Mouse (Mus musculus) heart, postnatal 36 days (tissue): ENCODE data around the gene Fsd1. TPM values are rescaled to one million over a fixed set of nuclear protein-coding genes. Genes with fewer than 3 reads are reported as not detected.

Experiments
- DNase-seq, 2 experiments: peaks; one replicate each; pipeline ENCODE4 v3.0.0; 2021 to 2022
- intact Hi-C: fragments of 180-260 bp; cut with DNase I; formaldehyde crosslinking; loops from one replicate; pipeline ENCODE4 v1.15.1; 2025
- total RNA-seq, 2 experiments: library from RNA; stranded (reverse); gene quantifications; 2 replicates each; pipeline ENCODE4 v1.2.3; 2021

The Fsd1 gene
- total RNA-seq, 2 experiments from 2014 or later, result not detected

DNA sequence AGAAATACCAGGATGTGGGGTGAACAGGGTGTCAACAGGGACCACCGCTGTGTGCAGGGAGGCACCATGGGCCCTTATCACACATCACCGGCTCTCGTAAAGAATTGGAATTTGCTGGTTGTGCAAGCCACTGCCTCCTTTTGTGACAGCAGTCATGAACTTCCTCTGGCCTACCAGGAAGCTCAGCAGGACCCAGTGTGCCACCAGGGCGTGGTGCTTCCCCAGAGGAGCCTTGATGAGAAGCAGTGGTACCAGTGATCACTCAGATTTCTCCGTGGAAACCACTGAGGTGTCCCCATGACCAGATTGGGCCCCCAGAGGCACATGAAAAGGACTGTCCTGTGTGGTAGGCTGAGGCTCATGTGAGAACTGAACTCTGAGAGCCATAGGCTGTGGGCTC lies 37.1 kb downstream of the Fsd1 start:
- no peak for DNase-seq
- intact Hi-C loops, result no loop called here

DNA sequence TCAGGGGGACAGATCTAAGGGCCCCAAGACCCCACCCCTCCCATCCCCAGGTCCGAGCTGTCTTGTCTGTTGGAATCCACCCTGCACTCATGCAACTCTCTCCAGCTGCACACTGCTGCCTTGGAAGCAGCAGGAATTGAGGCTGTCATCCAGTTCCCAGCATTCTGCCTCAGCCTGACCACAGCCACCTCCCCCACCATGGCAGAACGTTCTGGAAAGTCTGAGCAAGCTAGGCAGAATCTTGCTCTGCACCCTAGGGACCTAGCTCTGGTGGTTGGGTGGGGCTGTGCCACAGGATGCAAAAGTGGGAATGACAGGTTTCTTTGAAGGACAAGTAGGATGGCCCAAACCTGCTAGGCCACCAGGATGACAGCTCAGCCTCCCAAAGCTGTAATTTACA lies 38.2 kb downstream of the Fsd1 start:
- no peak for DNase-seq
- intact Hi-C loops, result no loop called here

DNA sequence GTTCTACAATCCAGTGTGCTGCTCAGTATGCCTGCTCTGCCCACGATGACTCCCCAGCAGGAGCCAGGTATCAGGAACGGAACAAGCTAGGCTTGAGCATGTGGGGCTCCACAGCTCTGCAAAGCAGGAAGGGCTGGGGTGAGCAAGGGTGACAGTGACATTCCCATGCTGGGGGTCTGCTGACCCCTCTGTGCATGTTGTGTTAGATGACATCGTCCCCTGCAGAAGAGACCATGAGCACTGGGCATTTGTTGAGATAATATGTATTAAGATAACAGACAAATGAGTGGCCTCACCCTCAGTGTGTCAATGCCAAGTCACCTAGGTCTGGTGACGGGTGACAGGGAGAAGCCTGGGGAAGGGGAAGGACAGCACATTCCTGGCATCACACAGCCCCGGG lies 38.6 kb downstream of the Fsd1 start:
- intact Hi-C loops, result no loop called here
- DNase-seq, result no peak

DNA sequence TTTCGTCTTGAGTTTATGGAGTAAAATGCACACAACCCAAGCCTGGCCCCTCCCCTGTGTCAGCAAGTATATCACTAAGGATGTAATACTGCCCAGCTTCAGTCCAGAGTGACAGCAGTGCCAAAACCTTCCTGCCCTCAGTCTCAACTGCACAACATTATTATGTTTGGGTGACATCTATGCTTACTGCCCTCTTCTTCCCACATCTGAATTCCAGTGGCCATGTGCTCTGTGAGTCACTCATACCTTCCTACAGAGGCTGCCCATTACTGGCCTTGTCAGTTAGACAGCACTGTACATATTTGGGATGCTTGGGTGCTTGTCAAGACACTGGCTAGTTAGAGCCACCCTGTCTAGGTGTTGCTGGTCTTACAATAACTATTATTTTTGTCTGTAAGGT lies 40.0 kb downstream of the Fsd1 start:
- intact Hi-C loops, result no loop called here
- DNase-seq, result no peak

DNA sequence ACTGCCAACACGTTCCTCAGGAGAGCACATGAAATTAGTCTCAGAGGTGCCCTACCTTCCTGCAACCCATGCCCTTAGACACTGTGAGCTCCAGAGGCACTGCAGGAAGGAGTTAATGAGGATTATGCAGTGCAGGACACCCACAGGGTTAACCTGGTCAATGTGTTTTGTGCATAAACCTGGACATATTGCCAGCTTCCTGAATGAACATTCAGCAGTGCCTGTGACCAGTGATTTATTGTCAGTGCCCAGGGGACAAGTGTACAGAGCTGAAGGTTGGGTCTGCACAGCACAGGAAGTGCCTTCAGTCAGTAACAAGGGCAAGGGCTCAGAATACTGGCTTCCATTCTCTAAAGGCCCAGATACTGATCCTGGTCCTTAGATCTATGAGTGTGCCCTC lies 40.6 kb downstream of the Fsd1 start:
- intact Hi-C loops, result no loop called here
- no peak for DNase-seq

DNA sequence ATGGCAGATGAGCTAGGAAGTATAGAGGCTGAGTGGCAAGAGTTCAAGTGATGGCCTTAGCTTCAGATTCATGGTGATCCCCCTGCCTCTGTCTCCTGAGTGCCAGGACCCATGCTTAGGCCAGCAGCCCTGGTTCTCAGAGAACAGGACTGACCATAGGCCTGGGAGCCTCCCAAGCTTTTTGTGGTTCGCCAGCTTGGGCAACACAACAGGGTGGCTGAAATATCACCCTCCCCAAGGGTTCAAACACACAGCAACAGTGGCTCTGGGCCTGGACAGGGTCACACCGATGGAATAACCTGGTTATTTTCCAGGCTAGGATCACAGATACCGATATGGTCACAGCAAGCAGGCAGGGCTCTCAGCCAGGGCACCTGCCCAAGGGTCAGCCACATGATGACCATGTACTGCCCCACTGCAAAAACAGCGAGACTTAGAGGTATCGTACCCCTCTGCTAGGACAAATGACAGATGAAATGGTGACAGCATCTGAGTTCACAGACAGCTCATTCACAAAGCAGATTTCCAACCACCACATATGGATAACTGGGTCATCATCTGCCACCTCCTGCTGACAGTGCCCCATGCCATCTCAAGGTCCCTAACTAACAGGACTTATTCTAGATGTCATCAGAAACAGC lies 41.6 kb downstream of the Fsd1 start:
- intact Hi-C loops, result no loop called here
- no peak for DNase-seq

DNA sequence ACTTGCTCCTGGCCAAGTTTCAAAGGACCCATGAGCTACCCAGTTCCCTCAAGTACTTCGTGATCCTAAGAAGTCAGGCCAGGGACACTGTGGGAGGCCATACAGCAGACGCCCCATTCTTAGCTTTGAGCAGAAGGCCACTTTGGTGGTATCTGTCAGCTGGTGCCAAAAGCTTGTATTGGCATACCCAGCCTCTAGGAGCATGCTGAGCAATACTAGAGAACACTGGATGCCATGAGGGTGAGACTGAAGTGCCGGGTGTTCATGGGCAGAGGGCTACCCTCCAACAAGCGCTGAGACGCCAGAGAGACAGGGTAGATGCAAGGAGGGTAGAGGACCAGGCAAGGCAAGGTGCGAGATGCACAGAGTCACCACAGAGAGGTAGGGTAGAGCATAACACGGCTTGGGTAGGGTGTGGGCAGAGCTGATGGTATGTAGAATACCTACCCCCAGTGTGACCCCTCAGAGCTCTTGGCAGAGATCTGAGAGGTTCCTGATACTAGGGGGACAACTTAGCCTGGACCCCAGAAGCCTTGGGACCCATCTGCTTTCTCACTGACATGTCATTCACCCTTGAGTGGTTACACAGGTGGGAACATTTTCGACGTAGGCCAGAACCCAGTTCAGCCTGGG lies 44.0 kb downstream of the Fsd1 start:
- intact Hi-C loops, result no loop called here
- DNase-seq, result peak in 1 of 2 experiments; percentile 7

DNA sequence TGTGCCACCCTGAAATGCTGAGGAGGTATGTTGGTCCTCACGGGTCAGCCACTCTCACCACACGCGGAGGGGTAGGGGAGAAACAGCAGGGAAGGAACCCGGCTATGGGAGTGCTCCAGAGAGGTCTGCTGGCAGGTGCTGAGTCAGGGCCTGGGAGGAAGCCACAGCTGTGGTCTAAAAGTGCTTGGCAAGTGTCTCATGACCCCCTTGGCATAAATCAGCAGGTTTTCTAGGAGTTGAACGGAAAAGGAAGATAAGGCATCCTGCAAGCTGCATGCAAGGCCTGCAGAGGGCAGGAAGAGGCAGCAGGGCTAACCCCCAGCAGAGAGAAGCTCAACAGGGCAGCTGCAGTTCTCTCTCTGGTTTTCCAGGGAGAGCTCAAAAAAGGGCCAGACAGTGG lies 44.6 kb downstream of the Fsd1 start:
- intact Hi-C loops, result no loop called here
- DNase-seq, result peak in 1 of 2 experiments; percentile 45

DNA sequence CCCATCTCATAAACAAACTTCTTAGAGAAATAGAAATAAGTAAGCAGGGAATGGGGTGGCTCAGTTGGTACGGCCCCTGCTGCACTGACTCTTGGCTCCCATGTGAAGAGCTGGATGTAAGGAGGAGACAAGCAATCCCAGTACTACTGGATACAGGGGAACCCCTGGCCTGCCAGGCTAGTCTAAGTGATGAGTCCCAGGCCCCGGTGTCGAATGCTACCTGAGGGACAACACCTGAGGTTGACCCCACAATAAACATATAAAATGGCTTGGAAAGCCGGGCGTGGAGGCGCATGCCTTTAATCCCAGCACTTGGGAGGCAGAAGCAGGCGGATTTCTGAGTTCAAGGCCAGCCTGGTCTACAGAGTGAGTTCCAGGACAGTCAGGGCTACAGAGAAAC lies 45.1 kb downstream of the Fsd1 start:
- no peak for DNase-seq
- intact Hi-C loops, result no loop called here

DNA sequence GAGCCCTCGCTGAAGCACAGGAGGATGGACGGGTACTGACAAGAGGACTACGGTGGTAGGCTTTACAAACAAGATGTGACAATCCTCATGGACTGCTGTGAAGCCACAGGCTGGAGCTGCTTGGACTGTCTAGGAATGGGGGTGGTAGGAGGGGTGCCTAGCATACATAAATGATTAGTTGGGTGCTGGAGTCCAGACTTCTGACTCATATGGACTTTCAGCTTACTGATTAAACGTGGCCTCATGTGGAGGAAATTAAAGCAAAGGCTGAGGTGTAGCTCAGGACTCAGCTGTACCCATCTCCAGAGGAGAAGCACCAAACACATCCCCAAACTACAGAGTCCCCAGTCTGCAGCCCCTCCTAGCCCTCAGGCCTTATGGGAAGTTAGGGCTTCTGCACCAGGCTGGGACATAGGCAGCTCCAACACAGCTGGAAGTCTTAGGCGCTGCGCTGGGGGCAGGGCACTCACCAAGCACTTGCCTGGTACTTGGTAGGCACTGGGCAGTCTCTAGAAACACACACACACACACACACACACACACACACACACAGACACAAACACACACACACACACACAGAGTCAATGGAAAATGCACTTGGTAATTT lies 45.9 kb downstream of the Fsd1 start:
- DNase-seq, result peak in 1 of 2 experiments; percentile 12
- intact Hi-C loops, result no loop called here

DNA sequence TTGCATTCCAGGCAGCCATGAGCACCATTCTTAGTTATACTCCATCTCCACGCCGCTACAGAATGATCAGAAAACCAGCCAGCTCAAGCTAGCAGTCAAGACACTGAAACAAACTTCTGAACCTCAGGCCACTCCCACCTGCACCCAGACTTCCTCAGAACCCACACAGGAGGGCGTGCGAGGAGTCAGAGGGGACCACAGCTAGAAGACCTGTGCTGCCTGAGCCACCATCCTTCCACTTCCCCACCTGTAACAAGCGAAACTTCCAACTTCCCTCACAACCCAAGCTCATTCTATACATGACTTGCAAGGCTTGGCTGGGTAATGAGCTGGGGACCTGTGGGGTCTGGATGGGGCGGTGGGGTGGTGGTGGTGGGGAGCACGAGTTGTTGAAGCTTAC lies 46.5 kb downstream of the Fsd1 start:
- intact Hi-C loops, result no loop called here
- DNase-seq, result peak in 1 of 2 experiments; percentile 9

DNA sequence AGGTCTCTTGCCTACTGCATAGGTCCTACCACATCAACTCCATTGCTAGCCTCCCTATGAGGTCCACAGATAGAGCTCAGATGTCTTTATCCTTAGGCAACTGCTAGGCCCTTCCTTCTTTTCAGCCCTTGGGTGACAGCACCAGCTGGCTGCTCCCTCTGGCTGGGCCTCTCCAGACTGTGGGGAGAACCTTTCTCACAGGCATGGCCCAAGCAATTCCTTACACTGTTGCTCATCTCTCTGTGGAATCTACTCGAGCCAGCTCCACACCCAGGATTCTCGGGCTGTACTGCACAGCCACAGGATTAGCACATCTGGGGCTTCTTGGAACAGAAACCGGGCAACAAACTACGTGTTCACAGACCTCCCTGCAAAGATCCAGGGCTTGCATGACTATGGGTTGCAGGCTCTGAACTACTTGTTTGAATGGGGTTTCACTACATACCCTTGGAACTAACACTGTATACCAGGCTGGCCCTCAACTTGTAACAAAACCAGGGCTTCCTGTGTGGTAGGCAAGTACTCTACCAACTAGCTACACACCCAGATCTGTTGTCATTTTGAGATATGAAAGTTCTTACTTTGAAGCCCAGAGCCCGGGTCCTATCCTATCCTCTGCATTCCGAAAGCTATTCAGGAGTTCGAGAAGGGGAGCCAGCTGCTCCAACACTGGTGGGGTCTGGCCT lies 47.9 kb downstream of the Fsd1 start:
- intact Hi-C loops, result no loop called here
- DNase-seq, result peak in 1 of 2 experiments; percentile 33

DNA sequence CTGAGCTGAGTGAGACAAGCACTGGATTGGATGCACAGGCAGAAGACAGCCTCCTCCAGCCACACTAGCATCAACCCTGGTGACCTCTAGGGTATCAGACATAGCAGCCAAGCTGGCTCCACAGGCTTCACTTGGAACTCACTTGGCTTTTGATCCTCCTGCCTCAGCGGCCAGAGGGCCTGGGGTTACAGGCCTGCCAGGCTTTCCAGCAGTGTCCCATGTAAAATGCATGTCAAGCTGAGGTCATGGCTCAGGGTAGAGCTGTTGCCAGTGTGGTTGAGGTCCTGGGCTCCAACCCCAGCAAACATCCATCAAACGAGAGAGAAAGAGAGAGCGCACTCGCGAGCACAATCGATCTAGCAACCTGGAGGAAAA lies 48.4 kb downstream of the Fsd1 start:
- intact Hi-C loops, result loop anchor here (5.0 kb wide), 1 partner anchor 77 kb away; the partner anchor contains the start of gene Yju2
- peak in 1 of 2 experiments; percentile 10 for DNase-seq

DNA sequence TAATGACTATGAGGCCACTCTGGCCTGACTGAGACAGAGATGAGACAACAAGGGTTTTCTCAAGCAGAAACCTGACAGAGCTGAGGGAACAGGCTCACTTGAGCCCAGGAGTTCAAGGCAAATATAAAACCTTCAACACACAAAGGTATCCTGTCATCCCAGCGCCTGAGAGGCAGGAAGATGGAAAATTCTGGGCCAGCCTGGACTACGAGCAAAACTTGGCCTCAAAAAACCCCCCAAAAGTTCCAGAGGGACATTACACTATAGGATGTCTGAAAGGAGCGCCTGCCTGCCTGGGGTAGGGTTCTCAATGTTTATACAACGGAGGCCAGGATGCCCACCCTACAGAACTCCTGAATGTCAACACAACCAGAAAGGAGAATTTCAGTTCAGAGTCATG lies 48.9 kb downstream of the Fsd1 start:
- intact Hi-C loops, result loop anchor here (5.0 kb wide), 1 partner anchor 78 kb away; the partner anchor contains the start of gene Yju2
- DNase-seq, result no peak

DNA sequence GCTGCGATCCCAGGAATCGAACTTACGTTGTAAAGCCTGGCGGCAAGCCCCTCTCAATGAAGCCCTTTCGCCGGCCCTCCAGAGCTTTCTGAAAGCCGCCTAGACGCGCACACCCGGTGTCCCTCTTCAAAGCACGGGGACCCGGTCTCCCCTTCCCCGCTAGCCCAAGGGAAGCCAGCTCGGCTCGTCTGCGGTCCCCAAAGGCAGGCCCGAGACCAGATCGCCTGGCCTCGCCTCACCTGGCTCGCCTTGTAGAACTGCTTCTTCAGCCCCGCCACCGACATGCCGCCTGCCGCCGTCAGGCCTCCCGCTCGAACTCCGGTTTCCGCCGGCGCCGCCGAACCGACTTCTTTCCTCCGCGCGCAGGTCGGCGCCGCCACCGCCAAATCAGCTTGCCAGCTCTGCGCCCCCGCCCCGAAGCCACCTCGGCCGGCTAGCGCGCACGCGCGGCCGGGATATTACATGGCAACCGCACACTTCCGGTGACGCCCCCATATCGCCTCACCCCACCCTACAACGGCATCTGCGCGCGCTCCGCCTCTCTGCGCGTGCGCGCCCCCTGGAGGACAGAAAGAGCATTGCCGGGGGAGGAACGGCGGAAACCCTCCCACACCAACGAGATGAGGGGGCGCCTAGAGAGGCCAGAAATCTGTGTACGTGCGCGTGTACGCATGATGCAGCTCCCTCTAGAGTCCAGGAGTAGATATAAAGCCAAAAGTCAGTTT lies 50.0 kb downstream of the Fsd1 start, which contains the start of gene Sh3gl1:
Gene Sh3gl1 (minus strand): TSS at position 460 of the 725 bp plus-strand sequence.
- intact Hi-C loops, result loop anchor here (5.0 kb wide), 1 partner anchor 79 kb away; the partner anchor contains the start of gene Yju2
- DNase-seq, result peak; percentile 99 to 100

DNA sequence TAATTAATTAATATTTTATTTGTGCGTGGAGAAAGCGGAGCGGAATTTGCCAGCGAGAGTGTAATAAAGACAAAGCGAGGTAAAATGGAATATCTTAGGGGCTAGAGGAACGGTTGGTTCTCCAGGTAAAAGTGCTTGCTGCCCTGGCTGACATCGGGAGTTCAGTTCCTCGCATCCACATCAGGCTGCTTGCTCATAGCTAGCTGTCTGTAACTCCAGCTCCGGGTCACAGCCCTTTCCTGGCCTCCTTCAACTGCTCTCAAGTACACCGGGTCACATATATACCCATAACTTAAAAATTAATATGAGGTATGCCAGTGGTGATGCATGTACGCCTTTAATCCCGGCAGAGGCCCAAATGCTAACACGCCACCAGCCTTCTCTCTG lies 50.6 kb downstream of the Fsd1 start:
- intact Hi-C loops, result loop anchor here (5.0 kb wide), 1 partner anchor 80 kb away; the partner anchor contains the start of gene Yju2
- DNase-seq, result no peak

DNA sequence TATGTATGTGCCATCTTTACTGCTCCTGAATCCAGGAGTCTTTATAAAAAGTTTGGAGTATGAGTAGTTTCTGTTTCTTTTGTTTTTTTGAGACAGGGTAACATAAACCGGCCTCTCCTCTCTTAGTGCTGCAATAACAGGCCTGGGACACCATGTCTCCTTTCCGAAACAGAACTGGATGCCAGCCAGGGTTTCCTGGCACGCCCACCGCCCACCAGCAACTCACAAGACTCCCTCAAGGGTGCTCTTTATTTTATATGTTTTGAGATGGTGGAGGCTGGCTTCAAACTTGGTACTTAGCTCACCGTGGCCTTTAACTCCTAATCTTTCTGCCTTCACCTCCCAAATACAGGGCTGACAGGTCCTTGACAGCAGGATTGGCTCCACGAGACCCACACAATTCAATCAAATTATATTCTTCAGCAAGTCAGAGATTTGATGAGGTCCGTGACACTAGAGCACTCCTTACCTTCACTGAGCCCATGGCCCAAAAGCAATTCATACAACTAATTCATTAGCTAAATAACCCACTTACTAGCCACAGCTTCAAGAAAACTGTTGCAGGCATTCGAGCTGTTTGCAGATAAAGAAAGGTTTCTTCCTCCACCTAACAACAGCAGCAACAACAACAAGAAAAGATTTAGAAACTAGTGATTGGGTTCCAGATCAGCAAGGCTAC lies 52.4 kb downstream of the Fsd1 start:
- intact Hi-C loops, result loop anchor here (5.0 kb wide), 1 partner anchor 81 kb away; the partner anchor contains the start of gene Yju2
- no peak for DNase-seq

DNA sequence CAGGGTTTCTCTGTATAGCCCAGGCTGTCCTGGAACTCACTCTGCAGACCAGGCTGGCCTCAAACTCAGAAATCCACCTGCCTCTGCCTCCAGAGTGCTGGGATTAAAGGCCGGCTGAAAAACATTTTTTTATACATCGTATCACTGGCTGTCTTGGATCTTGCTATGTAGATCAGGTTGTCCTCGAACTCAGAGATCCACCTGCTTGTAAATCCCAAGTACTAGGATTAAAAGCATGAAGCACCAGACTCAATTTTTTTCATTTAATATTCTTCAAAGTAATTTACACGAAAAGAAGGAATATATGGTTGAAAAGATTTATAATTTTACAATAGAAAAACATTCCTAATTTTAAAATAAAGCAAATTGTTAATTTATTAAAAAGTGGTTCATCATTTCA lies 53.0 kb downstream of the Fsd1 start:
- no peak for DNase-seq
- intact Hi-C loops, result loop anchor here (5.0 kb wide), 1 partner anchor 82 kb away; the partner anchor contains the start of gene Yju2

DNA sequence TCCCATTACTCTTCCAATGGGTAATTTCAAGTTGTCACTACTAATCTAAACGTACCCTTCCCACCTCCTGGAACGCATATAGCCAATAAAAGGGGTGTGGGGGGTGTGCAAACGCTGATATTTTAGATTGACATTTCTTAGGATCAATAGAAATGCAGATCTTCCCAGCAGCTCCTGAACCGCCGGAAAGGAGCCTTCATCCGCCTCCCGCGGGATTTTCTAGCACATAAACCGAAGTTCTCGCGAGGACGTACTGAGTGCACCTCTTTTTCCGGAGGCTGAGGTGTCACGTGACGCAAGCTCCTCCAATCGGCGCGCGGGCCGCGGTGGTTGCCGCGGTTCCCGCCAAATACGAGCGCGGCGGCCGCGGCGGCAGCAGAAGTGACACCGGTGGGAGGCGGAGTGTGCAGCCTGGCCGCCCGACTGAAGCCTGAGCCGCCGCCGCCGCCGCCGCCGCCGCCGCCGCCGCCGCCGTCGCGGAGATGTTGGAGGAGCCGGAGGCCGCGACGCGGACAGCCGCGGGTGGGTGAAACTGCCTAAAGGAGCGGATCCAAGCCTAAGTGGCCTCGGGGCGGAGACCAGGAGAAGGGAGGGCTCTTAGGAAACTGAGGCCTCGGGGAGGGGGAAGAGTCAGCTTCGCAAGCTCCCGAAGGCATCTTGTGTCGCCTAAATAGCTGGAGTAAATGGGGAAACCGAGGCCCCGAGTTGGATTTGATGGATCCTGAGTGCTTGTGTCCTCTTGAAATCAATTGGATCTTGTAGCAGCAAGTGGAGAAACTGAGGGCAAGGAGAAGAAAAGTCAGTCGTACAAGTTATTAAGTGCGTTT lies 53.9 kb downstream of the Fsd1 start, which contains the start of gene Chaf1a:
Gene Chaf1a (plus strand): TSS at position 410 of the 827 bp plus-strand sequence.
- peak; percentile 93 to 96 for DNase-seq
- intact Hi-C loops, result loop anchor here (2.0 kb wide), 1 partner anchor 33 kb away; no protein-coding TSS in a partner anchor
